Mouse (Mus musculus): ENCODE results near the gene Paox.
"Not testable (repeated sequence)": the region's sequence is repeated elsewhere in the genome, so short reads cannot be mapped to it uniquely, and the experiment has no call there.

The Paox gene

DNA sequence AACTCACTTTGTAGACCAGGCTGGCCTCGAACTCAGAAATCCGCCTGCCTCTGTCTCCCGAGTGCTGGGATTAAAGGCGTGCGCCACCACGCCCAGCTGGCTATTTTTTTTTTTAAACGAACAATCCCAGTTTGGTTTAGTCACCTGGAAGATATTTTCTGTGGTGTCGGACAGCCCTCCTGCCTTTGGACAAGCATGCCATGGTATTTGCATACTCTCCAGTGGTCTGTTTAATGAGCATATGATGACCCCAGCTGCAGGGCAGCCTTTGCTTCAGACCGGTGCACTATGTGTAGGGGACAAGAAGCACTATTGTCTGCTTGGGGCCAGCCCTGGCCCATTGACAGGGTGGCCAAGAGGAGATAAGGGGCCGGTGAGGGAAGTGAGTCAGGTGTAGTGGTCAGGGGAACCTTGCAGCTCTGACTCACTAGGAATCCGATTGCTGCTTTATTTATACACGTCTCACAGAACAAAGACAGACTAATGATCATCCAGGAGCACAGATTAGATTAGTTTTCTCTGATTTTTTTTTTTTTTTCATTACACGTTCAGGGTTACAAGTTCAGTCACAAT lies 5.8 kb downstream of the Paox start:
- no peak for DNase-seq (ENCODE audit: low spot score)

DNA sequence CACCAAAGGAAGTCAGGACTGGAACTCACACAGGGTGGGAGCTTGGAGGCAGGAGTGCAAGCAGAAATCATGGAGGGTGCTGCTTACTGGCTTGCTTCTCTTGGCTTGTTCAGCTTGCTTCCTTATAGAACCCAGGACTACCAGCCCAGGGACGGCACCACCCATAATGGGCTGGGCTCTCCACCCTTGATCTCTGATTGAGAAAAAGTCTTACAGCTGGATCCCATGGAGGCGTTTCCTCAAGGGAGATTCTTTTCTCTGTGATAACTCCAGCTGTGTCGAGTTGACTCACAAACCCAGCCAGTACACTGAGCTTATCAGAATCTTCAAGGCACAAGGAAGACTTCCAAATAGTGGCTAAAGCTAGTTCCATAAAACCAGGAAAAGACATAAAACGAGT lies 7.2 kb downstream of the Paox start:
- DNase-seq (ENCODE audit: low spot score), result no peak

DNA sequence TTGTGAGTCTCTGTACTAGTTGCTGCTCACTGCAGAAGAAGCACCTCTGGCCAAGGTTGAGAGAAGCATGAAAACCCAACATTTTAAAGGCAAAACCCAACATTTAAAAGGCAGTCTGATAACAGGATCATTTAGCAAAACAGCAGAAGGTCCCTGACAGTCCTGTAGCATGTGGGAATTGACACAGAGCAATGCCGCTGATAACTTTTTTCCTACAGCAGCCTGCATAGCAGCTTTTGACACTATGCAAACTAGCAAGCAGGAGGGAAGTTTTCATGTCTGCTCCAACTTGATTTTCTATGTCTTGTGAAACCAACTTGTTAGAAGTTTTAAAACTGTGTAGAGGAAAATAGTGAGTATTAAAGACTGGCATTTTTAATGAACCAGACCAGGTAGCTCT lies 8.8 kb downstream of the Paox start:
- DNase-seq (ENCODE audit: low spot score), result no peak

DNA sequence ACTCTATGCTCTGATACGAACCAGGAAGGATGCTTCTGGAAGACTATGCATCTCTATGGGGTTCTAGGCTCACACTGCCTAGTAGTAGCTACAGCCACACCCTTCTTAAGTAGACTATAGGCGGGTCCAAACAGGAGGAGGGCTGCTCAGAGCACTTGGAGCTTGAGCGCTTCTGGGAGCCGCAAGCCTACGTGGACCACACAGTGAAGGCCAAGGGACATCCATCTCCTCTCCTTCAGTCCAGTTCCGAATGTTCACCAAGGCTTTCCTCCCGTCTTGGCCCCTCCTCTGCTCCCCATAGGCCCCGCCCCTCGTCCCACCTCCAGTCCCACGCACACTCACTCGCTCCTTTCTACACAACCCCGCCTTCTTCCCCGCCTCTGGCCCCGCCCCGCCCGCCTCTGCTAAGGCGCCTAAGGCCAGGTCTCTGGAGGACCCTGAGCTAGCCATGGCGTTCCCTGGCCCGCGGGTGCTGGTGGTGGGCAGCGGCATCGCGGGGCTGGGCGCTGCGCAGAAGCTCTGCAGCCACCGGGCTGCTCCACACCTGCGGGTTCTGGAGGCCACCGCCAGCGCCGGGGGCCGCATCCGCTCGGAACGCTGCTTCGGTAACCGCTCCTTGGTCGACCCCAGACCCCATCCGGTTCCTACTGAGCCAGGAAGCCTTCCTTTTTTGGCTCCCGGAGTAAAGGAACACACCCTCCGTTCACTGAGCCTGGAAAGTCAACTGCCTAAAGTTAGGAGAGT lies 9.9 kb downstream of the Paox start:
- DNase-seq (ENCODE audit: low spot score), result peak; percentile 83

DNA sequence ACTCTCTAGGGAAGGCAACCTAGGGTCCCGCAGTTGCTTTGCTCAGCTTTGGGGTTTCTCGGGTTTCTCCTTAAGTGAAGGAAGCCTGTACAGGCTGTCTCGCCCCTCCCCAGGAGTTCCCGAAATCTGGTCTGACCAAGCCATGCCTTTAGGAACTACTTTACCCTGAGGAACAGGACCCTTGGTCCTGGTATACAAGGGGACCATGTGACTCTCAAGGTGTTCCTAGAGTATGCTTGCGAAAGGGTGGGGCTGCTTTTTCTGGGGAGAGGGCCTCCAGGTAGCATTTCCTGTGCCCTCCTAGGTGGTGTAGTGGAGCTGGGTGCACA lies 10.4 kb downstream of the Paox start:
- DNase-seq (ENCODE audit: low spot score), result no peak

DNA sequence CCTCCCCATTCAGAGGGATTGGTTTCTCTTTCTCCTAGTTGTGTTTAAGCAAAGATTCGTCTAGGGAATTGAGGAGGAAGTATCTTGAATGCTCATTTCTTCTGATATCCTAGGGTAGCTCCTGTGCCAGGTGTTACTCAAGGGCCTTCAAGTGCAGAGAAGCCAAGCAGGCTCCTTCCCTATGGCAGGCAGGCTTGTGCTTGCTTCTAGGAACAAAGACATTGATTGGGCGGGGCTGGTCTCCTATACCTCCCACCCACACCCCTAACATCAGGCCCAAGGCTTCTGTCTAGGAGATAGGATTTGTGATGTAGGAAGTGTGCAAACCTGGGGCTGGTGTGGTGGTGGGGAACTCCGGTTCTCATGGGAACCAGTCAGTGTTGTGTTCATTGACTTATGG lies 11.3 kb downstream of the Paox start:
- no peak for DNase-seq (ENCODE audit: low spot score)

DNA sequence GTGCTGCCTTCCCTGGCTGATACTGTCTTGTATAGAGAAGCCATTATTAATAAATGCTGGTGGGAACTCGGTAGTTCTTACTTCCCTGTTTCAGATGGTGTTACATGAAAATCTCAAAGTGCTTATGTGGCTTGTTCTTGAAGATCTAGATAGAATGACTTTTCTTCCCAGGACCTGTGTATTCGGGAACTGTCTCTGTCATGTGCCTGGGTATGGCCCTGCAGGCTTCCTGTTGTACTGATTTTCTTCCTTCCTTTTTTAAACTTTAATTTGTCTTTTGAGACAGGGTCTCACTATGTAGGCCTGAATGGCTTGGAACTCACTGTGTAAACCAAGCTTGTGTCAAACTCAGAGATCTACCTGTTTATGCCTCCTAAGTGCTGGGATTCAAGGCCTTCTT lies 12.3 kb downstream of the Paox start:
- DNase-seq (ENCODE audit: low spot score), result no peak

DNA sequence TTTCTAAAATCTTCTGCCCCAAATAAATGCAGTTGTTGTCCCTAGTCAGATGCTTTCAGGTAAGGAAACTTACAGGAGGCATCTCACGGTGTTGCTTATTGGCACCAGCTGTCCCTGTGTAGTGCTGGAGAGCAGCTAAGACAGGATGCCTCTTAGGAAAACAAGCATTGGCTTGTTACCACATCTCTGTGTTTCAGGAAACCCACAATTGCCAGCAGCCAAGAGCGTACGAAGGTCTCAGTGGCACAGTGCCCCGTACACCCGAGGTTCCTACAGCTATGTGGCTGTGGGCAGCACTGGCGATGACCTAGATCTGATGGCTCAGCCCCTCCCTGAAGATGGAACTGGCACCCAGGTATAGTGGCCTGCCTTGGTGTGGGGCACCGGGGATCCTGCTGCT lies 16.6 kb downstream of the Paox start:
- DNase-seq (ENCODE audit: low spot score), result not testable (repeated sequence)

DNA sequence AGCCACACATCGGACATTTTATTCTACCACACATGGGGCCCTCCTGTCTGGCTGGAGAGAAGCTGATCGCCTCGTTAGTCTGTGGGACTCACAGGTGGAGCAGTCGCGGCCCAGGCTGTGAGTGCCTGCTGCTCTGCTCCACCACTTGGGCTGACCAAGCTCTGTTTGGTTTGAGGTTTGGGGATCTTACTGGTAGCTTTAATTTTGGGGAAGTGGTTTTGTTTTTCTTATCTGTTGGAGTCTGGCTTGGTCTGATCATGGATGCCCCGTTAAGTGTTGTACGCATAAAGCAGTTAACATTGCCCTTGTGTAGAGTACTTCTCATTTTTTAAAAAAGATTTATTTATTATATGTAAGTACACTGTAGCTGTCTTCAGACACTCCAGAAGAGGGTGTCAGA lies 18.4 kb downstream of the Paox start:
- not testable (repeated sequence) for DNase-seq (ENCODE audit: low spot score)

DNA sequence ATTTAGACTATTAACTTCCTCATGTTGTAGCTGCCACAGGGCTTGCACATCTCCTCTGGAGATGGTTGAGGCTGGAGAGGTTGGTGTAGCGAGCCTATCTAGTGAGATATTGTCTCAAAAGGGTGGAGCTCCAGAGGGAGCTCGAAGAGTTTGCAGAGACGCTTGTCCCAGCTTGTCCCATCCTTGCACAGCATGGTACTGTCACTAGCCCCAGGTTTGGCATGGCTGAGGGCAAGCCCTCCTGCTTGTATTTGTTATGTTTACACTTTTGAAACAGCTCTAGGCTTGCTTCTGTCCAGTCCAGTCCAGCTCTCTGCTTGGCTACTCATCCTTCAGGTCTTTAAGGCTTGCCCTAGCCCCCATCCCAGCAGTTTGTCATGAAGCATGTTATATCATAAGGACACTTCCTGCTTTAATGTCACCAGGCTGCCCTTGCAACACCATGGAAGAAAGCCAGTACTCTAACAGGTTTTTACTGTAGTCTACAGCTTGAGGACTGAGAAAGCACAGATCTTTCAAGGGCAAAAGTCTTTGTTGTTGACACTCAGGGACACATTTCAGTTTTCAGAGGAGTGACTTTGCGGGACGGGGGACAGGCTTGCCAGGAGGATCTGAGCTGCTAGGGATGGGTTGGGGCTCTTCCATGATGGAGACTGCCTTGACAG lies 19.6 kb downstream of the Paox start:
- DNase-seq (ENCODE audit: low spot score), result no peak

DNA sequence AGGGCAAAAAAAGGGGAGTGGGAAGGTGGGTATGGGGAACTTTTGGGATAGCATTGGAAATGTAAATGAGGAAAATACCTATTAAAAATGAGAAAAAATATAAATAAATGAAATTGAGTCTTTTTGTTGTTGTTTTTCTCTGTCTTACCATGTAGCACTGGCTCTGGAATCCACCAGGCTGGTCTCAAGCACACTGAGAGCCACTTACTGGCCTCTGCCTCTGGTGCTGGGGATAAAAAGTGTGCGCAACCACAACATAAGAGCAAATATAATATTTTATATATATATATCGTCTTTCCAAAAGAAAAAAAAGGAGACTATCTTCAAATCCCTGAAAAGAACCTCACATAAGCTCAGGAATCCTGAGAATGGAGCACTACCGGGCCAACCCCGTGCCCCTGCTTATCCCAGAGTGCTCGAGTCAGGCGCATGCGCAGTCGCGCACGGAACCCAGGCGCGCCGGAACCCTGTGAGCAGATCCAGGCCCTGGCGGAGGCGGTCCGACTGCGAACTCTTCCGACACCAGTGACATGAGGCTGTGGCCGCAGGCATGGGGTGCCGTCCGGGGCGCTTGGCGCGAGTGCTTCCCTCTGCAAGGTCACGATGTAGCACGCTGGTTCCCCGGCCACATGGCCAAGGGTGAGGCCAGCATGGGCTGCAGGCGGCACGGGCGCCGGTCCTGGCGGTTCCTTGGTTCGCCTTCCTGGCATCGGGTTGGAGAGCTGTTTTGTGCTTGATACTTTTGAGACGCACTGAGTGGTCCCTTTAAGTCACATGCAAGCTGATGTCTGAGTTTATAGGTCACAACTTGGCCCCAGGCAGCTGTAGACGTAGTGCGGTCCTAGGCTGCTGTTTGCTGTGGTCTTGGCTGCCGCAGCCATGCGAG lies 21.8 kb downstream of the Paox start, which contains the start of gene Mtg1:
Mtg1 (plus strand) TSS at position 430 of the 886 bp plus-strand sequence.
- peak; percentile 90 for DNase-seq (ENCODE audit: low spot score)

DNA sequence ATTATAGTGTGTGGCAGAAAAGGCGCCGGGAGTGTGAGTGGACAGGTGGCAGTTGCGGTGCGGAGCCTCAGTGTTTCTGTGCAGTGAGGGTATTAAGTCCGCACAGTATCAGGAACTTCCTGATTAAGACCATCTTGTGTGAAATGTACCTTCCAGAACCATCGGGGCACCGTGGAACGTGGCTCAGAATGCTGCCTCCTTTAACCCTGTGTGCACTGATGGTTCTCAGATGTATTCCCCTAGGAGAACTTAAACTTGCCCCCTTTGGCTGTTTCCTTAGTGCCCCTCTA lies 22.4 kb downstream of the Paox start:
- no peak for DNase-seq (ENCODE audit: low spot score)

DNA sequence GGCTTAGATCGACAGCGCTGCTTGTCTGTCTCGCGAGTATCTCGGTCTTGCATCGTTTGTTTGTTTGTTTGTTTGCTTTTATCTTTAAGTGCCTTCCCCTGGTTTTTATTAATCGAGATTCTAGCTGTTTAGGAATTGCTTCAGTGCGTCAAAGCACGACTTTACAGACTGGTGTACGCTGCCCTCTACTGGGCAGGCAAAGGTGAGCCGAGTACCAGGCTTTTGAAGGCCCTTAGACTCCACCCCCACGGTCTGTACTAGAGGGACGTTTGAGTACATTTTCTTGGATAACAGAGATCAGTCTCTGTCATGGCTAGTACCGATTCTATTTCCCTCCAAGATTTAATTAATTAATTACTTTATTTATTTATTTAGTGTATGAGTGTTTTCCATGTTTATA lies 25.8 kb downstream of the Paox start:
- peak; percentile 31 for DNase-seq (ENCODE audit: low spot score)

DNA sequence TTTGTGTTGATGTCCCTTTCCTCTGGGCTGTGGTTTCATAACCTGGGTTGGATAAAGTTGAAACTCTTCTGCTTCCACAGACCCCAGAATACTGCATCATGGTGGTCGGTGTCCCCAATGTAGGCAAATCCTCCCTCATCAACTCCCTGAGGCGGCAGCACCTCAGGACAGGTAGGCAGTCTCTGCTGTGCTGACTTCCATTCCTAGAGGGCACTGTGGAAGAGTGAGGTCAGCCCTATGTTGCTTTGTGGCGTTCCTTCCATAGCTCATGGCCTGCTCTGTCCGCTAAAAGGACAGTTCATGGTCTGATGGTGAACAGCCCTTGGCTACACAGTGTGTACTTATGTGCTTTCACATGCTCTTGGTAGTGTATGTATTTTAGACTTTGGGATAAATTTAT lies 29.0 kb downstream of the Paox start:
- DNase-seq (ENCODE audit: low spot score), result no peak

DNA sequence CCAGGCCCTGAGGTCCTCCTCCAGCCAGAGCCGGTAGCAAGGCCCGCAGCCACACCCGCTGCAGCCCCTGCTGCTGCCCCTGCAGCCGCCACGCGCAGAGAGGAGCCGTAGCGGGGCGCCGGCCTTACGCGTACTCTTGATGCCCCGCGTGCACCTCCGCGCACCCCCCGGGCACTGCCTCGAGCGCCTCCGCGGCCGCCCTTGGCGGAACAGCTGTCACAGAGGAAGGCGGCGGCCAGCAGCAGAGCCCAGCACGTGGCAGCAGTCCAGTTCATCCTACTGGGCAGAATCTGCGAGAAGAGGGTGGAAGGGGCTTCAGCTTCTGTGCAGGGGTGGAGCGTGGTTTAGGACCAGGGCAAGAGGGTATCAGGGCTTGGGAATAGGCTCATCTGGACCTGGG lies 37.8 kb downstream of the Paox start:
- DNase-seq (ENCODE audit: low spot score), result no peak

DNA sequence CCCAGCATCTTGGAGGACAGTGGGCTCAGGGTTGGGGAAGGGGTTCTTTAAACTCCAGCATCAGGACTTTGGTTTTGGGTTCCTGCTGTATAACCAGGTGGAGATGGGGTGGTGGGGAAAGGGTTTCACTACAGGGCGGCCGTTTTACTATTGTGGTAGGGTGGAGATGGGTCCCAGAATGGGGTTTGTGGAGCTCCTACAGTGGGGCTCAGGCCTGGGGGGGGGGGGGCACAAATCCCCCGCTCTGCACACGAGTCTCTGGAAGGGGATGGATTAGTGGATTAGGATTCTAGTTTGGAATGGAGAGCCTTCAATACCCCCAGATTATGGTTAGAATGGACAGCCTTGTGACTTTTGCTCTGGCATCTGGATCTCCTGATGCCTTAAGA lies 38.2 kb downstream of the Paox start:
- DNase-seq (ENCODE audit: low spot score), result no peak

DNA sequence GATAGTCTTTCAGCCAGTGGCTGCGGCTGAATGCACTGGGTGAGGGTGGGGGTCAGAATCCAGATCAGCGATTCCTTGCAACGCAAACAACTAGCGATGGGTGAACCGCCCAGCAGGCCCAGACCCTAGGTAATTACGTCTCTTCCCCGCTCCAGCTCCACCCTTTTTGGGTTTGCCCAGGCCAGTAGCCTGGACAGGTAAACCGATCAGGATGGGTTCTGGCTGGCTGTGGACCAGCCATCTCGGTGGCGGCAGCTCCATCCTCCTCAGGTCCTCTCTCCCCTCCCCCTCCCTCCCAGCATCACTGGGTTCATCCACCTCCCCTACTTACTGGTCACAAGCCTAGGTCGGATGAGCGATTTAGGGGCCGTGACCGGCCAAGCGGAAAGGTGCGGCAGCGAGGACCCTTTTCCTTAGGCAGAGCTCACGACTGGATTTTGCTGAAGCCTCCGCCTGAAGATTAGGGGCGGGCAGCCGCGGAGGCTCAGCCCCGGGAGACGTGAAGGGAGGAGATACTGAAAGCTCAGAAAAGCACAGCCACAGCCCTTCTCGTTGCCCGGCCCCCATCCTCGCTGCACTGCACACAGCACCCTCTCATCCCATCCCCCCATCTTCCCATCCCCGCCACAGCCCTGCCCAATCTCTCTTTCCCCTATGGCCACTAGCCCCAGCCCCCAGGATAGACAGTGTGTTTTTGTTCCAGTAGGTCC lies 38.8 kb downstream of the Paox start, which contains the start of gene Sprn:
Sprn (minus strand) TSS at position 660 of the 710 bp plus-strand sequence.
- DNase-seq (ENCODE audit: low spot score), result no peak

DNA sequence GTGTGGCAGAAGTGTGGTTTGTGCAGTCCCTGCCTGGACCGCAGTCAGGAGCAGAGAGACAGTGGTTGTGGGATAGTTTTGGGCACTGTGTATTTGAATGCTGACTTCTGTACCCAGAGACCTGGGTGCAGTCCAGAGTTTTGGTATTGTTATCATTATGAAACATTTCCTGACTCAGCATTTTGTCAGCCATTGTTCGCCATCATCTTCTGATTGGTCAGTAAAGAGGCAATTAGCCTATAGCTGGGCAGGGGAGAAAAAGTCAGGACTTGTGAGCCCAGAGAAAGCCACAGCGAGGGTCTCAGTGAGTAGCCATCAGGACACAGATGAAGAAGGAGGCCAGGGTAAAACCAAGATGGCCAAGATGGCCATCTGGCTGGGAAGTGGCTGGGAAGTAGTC lies 44.8 kb downstream of the Paox start:
- DNase-seq (ENCODE audit: low spot score), result no peak

DNA sequence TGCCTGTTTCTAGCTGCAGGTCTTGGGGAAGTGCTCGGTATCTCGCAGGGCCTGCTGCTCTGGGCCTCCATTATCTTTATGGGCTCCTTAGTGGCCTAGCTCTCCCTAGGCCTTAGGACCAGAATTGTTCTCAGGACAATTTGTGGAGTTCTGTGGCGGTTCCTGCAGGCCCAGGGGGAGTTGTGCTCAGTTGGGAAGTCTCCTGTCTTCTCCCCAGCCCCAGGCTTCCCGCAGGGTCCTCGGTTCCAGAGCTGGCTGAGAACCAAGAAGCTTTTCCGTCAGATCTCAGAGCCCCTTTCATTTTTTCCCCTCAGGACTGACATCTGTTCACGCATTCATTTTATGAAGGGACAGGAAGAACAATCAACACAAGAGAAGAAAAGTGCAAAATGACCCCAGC lies 49.1 kb downstream of the Paox start, which contains the start of gene Olfr522:
Olfr522 (minus strand) TSS at position 101 of the 400 bp plus-strand sequence.
- no peak for DNase-seq (ENCODE audit: low spot score)

DNA sequence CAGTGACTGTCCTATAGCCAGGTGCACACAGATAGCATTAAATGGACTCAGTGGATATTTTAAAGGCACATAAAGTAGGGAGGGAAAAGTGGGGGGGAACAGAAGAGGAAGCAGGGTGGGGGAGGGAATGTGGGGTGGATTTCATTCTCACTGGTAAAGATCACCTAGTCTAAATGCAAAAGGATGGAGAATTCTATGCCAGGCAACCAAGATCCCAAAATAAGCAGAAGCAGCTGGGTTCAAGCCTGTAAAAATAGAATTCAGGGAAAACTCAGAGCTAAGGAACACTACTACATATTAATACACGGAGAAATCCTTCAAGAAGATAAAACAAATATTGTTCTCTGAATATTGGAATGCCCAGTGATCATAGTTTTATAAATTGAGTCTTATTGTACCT lies 52.4 kb downstream of the Paox start:
- DNase-seq (ENCODE audit: low spot score), result no peak

DNA sequence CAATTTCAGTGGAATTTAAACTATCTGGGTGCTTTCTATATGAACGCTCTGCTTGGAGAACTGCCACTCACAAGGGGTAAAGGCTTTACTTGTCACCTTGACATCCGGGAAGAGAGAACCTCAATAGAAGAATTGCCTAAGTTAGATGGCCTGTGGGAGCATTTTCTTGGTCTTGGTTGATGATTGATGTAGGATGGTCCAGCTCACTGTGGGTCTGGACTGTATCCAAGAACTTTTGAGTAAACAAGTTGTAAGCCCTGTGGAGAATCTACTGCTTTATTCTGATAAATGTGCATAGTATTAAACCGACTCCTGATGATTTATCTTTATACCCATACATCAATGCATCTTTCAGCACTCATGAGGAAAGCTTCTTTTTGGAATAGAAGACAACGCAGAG lies 53.8 kb downstream of the Paox start:
- DNase-seq (ENCODE audit: low spot score), result no peak

DNA sequence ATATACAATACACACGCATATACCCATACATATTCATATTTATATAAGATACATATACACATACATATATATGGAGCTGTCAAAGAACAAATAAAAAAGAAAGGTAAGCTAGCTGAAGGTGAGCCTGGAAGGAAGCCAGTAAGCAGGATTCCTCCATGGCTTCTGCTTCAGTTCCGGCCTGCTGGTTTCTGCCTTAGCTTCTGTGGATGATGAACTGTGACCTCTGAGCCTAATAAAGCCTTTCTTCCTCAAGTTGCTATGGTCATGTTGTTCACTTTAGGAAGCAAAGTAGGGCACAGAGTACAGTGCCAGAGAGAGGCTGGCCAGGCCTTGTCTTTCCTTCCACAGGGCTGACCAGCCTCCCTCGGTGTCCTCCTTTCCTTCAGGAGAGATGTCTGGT lies 55.3 kb downstream of the Paox start:
- DNase-seq (ENCODE audit: low spot score), result no peak
